Mouse (Mus musculus) embryo, embryonic 11.5 days (tissue): ENCODE measurements around the gene Shc3.

ENCODE experiments used
- DNase-seq: peaks from one replicate; pipeline ENCODE4 v3.0.0-alpha.2; 2012; ENCODE audit warnings: low read depth, low spot score

The Shc3 gene

DNA sequence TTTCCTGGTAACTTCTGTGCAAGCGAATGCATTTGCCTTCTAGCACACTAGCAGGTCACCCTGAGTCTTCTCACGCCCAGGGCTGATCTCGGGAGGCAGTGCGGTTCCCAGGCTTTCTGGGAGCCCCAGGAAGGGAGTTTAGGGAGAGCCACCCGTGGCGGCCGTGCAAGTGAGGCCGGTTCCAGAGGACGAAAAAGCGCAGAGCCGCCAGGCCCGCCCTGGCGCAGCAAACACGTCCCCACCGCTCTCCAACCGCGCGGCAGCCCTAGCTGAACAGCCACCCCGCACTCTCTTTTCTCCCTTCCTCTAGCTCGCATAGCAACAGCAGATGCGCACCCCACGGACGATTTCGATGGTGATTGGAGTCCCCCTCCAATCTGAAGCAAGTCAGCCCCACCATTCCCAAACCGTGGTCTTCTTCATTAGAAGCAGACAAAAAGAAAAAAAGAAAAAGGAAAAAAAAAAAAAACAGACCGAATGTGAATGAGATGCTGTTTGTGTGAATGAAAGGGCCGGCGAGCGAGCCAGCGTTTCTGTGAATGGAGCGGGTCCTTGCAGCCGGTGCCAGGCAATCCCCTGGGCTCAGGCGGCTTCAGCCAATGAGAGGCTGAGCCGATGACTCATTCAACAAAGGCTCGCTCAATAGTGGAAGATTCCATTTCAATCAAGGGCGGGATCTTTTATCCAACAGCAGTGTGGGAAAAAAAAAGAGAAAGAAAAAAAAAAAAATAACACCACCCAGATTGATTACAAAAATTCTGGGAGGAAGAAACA is at the start of gene Shc3:
Shc3 (minus strand) TSS at position 509 of the 774 bp plus-strand sequence.
- DNase-seq: peak; percentile 62

DNA sequence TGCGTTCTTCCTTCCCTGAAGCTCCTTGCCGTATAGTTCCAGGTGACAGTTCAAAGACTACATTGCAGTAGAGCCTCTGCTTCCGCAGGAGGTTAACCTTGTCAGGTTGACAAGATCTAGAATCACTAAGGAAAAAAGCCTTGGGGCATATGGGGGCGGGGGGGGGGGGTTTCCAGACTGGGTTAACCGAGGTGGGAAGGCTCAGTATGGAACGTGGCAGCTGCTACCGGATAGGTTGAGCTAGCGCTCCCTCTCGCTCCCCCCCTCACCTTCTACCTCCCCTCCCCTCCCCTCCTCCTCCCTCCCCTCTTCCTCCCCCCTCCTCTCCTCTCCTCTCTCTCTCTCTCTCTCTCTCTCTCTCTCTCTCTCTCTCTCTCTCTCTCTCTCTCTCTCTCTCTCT is 49.4 kb upstream of the Shc3 start:
- no peak for DNase-seq

DNA sequence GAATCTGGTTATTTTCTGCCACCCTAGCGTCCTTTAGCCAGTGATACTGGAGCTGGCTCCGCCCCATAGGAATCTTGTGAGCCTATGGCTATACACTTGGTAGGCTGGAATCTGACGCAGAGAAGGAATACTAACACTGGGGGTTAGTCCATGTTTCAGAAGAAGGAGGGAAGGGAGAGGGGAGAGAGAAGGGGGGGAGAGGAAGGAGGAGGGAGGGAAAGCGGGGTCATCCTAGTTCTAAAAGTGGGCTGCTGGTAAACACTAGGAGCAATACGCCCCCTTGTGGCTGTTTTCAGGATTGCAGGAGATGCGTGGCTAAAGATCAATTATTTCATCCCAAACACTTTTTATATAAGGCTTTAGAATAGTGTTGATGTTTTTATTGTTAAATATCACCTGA is 48.6 kb upstream of the Shc3 start:
- peak; percentile 41 for DNase-seq

DNA sequence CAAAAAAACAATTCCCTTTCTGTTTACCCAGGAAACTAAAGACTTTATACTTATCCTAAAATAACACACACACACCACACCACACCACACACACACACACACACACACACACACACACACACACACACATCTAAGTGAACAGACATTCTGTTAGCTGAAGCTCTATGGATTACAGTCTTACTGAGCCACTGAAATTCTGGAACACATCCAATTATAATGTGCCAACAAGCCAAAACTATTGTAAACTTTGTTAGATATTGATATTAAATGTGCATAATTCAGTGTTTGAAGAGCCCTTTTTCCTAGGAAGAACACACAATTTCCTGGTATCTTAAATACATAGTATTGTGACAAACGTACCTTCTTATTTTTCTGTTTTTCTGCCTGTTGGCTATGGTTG is 48.1 kb upstream of the Shc3 start:
- DNase-seq: no peak

DNA sequence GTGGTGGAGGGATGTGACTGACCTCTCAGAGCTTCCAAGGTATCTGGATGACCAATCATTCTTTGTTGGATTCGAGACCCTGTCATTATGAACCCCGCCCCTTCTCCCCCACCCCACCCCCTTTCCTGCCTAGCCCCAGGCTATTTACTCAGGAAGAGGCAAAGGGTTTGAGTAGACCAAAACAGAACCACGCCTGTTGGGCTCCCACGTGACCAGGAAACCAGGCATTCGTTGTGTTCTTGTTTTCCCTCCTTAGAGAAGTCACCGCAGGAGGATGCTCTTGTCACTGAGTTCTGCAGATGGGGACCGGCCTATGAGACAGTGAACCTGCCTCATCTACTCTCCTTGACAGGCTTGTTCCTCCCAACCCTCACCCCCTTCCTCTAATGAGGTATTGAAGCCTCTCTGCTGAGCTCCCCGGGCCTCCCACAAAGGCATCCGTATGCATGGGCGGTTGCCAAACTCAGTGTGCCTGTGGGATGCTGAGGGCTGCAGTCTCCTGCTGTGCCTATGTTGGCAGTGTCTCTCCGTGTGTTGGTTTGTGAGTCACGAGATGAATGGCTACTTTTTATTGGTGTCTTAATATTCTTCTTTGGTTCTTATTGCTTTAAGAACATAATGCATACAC is 47.3 kb upstream of the Shc3 start:
- DNase-seq: no peak

DNA sequence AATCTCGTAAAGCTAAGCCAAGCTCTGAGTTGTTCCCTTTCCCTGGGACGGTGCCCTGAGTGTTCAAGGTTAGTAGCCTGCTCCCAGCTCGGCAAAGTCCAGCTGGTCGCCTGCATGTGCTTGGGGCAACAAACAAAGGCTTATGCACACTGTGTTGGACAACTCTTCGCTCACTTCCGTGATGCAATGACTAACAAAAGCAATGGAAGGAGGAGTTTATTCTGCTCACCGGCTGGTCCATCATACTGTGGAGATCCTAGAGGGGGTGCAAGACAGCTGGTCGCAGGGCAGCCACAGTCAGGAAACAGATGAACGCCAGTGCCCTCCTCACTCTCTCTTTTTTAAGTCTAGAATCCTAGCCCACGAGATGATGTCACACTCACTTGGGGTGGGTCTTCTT is 46.6 kb upstream of the Shc3 start:
- DNase-seq: no peak

DNA sequence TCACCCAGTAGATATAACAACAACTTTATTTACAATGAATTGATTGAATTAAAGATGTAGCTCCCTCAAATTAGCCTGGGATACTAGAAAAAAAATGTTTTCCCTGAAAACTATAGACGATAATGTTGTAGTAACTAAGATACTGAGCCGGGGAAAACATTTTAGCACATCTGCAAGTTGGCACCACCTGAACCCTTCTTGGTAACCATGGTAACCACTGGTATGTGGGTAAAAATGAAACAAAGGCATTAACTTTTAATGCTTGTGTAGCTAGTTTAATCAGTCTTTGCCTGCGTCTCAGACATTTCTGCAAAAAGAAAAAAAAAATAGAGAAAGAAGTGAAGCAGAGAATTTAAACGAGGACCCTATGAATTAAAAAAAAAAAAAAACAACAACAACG is 42.3 kb upstream of the Shc3 start:
- no peak for DNase-seq

DNA sequence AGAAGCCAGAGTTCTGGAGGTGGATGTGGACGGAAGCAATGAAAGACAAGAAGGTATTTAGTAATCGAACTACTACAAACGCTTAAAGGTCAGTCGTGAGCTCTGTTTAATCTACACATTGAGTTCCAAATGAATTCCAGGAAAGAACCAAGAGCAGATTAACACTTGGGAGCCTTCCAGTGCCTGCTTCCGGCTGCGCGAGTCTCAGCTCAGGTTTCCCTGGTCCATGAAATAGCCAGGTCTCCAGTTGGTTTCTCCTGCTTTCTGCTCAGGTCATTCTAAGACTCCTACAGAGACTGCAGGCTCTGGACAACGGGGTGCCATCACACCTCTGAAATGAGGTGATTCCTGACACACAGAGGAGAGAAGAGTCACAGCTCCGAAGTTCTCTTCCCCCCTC is 41.8 kb upstream of the Shc3 start:
- DNase-seq: no peak

DNA sequence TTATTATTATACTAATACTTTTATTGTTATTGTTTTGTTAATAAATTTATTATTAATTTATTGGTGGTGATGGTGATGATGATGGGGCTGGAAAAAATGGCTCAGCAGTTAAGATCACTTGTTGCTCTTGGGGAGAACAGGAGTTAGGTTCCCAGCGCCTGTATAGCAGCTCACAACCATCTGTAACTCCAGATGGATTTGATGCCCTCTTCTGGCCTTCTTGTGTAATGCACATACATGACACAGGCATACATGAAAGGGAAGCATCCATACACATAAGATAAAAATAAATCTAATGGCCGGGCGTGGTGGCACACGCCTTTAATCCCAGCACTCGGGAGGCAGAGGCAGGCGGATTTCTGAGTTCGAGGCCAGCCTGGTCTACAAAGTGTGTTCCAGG is 40.0 kb upstream of the Shc3 start:
- DNase-seq: no peak

DNA sequence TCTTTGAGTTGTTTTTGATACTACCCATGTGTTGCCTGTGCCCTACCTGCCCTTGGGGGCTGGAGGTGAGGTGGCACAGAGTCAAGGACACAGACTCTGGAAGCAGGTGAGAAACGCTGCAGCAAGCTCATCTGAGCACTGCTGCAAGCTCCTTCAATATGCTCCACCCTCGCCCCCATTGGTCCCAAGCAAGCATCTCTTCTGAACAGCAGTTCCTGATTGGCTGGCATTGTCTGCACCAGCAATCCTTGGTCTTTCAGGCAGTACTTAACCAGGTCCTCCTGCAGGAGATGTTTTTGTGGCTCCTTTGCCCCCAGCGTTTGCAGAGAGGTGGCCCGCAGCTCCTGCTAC is 34.6 kb upstream of the Shc3 start:
- no peak for DNase-seq

DNA sequence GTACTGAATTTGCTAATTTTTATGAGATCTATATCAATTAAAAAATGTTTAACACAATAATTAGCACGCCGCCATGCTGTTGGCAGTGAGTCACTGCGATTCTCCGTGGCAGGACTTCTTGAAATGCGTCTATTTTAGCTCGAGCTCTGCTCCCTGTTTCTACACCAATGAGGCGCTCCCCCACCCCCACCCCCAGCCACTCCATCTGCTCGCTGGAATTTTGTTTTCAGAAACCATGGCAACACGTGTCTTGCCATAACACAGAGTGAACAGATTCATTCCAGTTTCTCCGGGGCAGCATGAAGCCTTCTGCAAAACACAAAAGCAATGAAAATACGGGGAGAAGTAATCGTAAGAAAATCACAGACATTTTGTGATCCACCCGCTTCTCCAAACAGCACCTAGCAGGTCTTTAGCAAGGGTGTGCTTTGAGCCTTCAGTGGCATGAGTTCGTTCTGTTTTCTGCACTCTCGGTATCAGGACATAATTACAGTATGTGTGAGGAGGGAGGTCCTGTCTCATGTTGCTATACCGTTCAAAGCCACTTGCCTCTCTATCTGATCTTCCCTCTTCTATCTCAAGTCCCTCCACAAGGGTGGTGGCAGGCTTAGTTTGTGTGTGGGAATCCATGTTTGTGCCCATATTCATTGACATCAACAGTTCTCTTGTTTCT is 34.1 kb upstream of the Shc3 start:
- peak; percentile 66 for DNase-seq

DNA sequence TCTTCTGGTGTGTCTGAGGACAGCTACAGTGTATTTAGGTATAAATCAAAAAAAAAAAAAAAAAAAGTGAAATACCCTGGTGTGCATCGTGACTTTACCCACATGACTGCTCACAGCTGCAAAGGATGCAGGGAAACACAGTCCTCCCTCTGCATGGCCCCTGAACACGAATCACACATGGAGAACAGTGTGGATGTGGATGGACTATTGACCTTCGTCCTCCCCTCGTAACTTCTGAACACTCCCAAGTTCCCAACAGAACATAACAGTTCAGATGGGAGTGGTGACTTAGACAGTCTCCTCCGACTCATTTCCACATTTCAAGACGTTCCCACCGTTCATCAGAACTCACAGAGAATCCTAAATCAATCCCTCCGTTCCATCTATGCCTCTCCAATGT is 33.5 kb upstream of the Shc3 start:
- DNase-seq: no peak

DNA sequence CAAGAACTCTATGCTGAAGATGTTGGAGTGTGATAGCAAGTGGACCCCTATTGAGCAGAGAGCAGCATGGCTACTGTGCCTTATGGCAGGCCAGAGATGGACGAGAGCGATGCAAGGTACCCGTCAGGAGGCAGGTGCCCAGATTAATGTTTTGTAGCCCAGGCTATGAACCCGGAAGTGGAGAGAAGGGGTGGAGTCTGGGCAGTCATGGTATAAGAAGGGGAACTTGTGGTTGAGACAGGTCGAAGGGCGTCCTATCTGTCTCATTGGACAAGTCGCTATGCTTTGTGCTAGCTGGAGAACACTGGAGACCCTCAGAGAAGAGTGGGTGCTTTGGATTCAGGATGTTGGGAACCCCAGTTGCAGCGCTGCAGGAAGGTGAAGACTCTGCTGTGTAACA is 30.9 kb upstream of the Shc3 start:
- no peak for DNase-seq

DNA sequence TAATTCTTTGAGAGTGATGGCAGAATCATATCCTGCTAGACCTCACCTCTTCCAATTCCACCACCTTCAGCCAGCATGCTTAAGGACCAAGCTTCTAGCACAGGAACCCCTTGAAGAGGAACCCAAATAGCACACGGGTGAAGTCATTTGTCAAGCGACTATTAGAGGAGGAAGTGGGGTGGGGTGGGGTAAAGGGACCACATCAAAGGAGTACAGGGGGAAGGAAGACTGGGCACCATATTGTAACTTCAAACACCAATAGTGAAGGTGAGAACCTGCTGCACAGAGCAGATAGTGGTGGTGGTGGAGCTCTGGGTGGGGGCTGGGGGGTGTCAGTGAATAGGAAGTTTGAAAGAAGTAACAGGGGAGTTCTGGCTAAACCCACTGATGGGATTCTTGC is 28.8 kb upstream of the Shc3 start:
- no peak for DNase-seq

DNA sequence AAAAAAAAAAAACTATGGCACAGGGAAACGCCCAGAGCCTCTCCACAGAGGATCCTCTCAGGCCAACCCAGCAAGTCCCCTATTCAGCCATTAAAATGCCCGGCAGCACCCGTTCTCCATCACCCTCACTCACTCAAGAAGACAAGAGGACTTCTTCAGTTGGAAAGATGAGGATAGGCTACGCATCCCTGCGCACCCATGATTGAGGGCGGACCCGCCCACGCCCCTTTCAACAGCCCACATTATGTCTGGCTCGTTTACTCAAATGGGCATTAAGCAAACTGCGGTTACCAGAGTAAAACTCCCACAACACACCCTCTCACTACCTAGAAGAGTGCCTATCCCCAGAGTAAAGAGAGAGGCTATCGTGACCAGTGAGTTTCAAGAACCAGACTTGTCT is 26.2 kb upstream of the Shc3 start:
- no peak for DNase-seq

DNA sequence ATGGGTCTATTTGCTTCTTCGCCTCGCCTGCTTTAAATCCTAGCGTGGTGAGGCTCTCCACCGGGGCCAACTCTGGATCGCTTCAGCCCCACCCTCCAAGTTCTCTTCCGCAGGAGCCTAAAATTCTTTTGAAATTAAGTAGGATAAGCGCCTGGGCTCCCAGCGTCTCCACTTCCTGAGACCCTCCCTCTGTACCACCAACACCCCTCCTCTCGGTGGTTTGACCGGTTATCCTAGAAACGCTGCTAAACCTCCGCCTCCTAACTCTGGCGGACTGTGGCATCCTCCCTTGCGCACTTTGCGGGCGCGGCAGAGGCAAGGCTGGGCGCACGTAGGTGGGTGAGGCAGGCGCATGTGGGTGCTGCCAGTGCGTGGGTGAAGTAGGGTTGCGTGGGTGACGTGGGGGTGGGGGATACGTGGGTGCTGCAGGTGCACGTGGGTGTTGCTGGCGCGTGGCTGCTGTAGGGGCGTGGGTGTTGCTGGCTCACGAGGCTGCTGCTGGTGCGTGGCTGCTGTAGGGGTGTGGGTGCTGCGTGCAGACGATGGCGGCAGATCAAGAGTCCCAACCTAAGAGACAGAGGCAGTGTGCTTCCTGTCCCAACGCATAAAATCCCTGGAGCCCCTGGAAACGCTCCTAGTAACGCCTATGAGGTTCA is 25.6 kb upstream of the Shc3 start:
- DNase-seq: no peak

DNA sequence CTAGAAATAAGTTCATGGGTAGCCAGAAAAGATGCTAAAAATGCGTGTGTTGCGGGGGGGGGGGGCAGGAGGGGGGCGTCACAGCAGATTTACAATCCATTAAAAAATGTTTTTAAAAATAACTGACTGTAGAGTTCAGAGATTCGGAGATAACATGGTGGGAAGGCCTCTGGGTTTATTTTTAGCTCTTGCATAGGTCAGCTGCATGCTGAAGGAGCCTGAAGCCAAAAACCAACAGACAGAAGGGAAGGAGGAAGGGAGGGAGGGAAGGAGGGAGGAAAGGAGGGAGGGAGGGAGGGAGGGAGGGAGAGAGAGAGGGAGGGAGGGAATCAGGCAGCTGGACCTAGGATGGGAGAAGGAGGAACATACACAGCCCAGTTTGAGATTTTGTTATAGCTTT is 18.8 kb upstream of the Shc3 start:
- no peak for DNase-seq

DNA sequence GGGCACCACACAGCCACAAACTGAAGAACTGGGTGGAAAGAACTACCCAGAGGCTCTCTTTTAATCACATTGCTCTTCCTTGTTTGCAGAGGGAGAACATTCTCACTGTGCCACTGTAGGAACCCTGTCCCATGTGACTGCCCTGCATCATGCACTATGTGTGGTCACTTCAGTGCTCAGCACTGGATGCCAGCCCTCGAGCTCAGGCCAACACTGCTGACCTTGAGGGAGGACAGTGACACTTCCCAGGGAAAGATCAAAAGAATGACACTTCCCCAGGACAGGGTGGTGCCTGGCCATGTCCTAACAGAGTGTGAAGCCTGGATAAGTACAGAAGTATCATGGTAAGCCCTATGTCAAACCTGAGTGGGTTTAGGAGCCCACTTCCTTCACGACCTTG is 13.0 kb upstream of the Shc3 start:
- no peak for DNase-seq

DNA sequence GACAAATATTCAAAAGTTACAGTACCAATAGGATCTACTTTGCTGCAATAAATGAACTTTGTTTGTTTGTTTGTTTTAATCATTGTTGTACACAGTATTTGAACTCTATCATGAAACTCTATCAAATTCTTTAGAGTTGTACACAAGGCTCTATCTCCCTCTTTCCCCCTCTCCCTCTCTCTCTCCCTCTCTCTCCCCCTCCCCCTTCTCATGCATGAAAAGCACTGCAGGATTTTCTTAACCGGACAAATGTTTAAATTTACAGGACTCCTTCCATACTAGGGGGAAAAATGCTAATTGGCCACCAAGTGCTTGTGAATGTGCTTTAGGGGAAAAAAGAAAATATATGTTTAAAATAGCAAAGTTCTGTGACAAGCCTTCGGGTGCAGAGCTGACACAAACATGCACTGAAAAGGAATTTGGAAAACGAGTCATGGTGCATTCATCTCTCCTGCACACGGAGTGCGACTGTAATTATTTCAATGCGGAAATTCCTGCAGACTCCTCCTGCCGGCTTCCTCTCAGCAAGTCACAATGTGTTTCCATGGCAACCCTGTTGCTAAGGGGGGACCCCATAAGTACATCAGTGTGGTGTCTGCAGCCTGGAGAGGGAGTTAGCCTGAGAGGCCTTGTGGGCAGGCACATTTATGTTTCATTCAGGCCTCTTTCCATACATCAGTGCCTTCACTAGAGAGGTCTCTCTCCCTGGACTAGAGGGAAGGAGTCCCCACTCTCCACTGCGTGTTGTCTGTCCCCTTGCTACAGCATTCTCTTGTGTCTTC is 11.2 kb upstream of the Shc3 start:
- DNase-seq: peak; percentile 67

DNA sequence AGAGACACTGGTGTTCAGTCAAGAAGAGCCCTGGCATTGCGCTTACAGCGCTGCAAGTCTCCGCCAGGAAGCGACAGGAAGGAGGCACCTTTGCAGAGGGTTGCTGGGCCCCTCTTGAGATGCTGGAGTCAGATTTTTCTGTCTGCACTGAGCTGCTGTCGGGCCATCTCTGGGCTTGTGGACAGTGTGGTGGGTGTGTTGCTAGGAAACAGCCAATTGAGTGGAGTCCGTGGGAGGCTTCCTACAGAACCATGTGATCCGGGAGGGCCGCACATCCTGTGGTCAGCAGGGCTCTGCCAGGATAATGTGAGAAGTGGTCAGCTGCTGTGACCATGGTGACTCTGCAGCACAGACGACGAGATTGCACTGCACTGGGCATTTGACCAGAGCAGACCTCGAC is 4.6 kb upstream of the Shc3 start:
- no peak for DNase-seq

DNA sequence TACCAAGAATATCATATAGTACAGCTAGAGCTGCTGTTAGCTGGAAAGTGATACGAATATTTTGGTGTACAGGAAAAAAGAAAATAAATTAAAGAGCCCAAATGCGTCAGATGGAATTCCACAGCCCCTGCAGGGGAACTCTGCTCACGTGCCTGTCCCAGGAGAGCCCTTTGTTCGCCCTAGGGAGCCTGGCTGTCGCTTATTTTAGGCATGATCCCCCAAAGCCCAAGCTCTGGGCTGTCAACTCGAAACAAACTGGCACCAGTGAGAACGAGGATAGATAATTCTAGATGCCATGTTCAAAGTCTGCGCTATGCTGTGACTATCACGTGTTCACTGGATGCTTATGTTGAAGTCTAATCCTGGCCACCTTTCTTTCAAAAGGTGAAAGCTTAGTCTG is 892 bp upstream of the Shc3 start:
- no peak for DNase-seq

DNA sequence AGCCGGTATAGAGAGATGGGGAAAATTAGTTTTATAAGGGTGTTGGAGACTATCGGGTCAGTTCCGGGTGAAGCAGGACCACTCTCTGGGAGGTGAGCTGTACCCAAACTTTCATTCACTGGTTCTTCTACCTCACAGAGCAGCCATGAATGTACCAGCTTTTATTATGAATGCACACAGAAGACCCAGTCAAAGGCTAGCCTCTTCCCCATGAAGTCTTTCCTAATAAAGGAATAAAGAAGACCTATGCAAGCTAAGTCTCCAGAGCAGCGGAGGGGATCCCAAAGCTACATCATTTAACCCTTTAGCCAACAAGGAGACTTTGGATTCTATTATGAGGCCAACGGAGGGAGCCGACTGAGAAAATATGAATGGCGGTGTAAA is 458 bp upstream of the Shc3 start:
- no peak for DNase-seq
